Mouse (Mus musculus) retina, postnatal 7 days (tissue): ENCODE results near the gene Prcd.
"Not testable (repeated sequence)": the region's sequence is repeated elsewhere in the genome, so short reads cannot be mapped to it uniquely, and the experiment has no call there.

Experiments
- DNase-seq: peaks from one replicate; pipeline ENCODE4 v3.0.0-alpha.2; 2012; ENCODE audit warnings: low read depth, low spot score

Prcd gene

GRCm38 (mm10) chr11:116626299-116627071, 26.8 kb upstream of the Prcd start, which contains the start of gene Rhbdf2:
Gene Rhbdf2, minus strand, starts transcription at chr11:116627019.
- no peak for DNase-seq

DNA sequence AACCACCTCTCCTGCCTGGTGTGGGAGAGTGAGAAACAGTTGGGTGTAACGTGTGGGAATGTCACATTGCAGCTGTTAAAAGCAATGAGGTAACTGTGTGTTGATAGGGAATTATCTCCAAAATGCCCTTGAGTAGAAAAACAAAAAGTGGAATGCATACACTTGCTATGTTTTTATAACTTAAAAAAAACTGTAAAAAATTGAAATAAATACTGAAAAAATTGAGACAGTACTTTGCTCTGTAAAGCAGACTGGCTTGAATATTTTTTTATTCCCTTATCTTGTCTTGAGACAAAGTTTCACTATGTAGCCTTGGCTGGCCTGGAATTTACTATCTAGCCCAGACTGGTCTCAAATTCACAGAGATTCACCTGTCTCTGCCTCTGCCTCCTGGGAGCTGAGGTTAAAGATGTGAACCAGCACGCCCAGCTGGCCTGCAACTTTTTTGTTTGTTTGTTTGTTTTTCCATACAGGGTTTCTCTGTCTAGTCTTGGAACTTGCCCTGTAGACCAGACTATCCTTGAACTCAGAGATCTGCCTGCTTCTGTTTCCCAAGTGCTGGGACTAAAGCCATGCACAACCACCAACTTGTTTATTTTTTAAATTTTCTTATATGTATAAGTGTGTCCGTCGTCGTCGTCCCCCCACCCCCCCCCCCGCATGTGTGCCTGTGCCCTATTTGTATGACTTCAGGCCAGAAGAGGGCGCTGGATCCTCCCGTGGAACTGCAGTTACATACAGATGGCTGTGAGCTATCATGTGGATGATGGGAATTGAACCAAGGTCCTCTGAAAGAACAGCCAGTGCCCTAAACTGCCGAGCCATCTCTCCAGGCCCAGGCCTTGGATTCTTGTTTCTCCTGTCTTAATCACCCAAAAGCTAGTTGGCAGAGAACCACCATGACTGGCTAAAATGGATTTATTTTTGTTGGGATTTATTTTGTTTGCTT, 26.0 kb upstream of the Prcd start:
- no peak for DNase-seq

DNA sequence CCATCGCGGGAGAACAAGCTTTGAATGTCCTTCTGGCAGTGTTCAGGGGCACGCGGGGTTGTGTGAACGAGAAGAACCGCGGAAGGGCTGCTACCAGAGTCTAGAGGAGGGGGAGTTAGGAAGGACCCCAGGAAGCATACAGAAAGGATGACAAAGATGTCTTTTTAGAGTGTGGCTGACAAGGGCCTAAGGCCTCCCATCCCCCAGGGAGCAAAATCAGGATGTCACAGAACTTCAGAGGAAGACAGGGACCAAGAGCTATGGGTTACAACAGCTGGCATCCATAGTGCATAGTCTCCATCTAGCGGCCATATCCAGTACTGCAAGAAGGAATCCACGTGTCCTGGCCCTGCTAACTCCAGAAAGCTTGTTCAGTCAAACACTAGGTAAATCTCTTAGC, 24.6 kb upstream of the Prcd start:
- peak; percentile 89 for DNase-seq

- no peak for DNase-seq
These were observed 23.9 kb upstream of the Prcd start for GRCm38 (mm10) chr11:116629472-116629871.

GRCm38 (mm10) chr11:116630171-116630965, 23.0 kb upstream of the Prcd start:
- no peak for DNase-seq

- DNase-seq: no peak
These were observed 20.4 kb upstream of the Prcd start for GRCm38 (mm10) chr11:116632962-116633361.

GRCm38 (mm10) chr11:116636607-116637006, 16.7 kb upstream of the Prcd start:
- not testable (repeated sequence) for DNase-seq

GRCm38 (mm10) chr11:116641168-116641567, 12.2 kb upstream of the Prcd start:
- no peak for DNase-seq

- DNase-seq: no peak
These were observed 11.6 kb upstream of the Prcd start for GRCm38 (mm10) chr11:116641731-116642130.

DNA sequence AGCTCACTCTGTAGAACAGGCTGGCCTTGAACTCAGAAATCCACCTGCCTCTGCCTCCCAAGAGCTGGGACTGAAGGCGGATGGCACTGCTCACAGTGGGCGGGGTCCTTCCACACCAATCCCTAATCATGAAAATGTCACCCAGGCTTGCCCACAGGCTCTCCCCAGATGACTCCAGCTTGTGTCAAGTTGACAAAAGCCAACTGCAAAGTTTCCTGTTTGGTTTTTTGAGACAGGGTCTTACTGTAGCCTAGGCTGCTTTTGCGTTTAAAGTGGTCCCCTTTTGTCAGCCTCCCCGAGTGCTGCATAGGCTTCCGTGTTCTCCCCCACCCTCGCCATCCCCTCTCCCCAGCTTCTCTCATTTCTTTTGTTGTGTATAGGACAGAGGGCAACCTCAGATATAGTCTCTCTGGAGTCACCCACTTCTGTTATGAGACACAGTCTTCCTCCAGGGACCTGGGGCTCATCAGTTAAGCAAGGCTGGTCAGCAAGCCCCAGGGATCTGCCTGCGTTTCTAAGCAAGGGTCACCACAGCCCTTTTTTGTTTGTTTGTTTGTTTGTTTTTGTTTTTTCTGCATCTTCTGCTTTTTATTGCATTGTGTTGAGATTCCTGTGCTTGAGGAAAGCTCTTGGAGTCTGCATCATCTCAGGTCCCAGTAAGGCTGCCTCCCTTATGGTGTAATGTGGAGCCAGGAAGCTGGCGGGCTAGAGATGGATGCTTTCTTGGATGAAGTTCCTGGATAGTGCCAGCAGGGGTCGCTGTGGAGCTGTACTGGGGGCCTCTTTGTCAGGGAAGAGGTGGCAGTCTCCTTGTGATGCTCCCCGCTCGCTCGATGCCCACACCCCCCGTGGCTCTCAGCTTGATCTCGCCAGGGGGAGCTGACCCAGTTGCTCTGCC, 10.4 kb upstream of the Prcd start:
- peak; percentile 89 for DNase-seq

GRCm38 (mm10) chr11:116643579-116644224, 9.6 kb upstream of the Prcd start:
- no peak for DNase-seq

- DNase-seq: no peak
These were observed 8.9 kb upstream of the Prcd start for GRCm38 (mm10) chr11:116644225-116645112.

DNA sequence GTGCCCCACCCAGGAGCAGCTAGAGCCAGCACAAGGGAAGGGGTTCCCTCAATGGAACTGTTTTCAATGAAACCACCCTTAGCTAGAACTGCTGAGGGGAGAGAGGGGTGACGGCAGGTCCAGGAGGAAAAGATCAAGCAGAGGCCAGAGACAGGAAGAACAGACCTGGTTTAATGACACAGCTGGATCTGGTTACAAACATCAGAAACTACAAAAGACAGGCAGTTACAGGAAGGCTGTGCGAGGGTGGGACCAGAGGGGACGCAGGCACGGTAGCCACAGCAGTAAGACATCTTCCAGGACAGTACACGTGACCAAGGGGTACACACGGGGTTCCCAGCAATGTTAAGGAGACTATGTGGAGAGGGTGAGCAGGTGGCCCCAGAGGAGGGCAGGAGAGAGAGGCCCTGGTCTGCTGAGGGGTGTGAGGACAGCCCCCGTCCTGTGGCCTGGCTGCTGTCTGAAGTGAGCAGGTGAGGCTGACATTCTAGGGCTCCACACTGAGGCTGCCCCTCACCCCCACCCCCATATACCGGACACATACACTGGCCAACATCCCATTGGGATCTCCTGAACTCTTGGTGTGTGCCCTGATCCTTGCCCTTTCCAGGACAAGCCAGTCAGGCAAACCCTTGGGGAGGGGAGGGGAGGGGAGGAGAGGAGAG, 7.8 kb upstream of the Prcd start:
- no peak for DNase-seq

DNA sequence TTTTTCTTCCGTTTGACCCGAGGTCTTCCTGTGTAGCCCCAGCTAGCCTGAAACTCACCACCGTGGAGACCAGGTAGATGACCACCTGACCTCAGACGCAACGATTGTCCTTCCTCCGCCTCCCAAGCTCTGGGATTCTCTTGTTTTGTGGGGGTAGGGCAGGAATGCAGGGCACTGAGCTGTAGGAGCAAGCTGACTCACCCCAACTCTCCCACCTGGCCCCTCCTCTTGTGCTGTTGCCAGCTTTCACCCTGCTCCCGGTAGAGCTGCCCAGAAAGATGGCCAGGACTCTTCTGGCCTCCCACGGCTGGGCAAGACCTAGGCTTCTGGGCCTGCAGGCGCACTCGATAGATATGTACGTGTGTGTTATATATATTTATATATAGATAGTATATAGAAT, 7.2 kb upstream of the Prcd start:
- DNase-seq: no peak

- no peak for DNase-seq
These were observed 6.6 kb upstream of the Prcd start for GRCm38 (mm10) chr11:116646771-116647170.

DNA sequence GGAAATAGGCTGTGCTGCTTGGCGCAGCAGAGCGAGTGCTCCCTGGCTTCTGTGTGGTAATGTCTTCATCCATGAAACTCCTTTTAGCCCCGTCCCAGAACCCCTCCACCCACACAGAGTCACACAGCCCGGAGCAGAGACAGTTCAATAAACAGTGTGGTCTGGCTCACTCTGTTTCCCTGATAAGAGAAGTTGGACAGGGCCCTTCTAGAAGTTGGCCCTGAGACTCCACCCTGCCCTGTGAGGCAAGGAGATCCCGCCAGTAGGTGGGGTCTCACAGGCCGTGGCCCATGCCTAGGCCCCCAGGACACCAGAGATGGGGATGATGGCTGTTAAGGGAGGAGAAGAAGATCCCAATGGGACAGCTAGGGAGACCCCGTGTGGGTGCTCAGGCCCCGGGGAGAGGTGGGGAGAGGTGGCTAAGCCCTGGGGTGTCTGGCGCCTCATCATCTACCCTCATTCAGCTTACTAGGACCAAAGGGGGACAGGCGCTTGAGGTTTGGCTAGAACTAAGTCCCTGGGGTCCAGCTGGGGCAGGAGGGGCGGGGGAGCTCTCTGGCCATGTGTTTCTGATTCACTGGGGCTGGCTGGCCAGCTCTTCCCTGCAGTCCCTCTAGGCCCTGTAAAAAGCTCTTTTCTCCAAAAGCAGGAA, 5.9 kb upstream of the Prcd start:
- DNase-seq: no peak

DNA sequence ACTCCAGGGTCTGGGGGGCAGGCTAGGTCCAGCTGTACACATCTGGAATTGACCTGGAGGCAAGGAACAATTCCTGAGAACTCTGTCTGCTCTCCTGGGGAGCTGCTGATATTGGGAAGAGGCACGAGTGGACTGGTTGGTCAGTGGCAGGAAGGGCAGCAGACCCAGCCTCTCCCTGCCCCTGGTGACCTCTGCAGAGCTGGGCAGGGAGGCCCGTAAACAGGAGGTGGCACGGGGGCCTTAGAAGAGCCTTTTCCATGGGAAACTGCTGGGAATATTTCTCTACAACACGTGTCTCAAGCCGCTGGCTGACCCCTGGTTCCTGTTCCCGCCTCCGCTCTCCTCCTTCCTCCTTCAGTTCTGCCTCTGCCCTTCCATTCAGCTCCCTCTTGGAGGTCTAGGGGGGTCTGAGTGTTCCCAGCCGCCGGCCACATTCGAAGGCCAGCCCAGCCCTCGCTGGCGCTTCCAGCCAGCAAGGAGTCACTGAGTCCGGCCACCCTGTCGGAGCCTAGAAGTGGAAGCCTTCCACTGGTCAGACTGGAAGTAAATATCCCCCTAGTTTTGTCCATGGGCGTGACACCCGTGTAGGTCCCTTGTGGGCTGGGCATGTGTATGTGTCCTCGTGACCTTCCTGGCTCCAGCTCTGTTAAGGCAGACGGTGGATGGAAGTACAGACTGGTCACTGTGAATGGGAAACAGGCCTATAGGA, 5.0 kb upstream of the Prcd start:
- DNase-seq: no peak
